Mouse (Mus musculus): ENCODE measurements around the gene 1700088E04Rik.

The 1700088E04Rik gene

DNA sequence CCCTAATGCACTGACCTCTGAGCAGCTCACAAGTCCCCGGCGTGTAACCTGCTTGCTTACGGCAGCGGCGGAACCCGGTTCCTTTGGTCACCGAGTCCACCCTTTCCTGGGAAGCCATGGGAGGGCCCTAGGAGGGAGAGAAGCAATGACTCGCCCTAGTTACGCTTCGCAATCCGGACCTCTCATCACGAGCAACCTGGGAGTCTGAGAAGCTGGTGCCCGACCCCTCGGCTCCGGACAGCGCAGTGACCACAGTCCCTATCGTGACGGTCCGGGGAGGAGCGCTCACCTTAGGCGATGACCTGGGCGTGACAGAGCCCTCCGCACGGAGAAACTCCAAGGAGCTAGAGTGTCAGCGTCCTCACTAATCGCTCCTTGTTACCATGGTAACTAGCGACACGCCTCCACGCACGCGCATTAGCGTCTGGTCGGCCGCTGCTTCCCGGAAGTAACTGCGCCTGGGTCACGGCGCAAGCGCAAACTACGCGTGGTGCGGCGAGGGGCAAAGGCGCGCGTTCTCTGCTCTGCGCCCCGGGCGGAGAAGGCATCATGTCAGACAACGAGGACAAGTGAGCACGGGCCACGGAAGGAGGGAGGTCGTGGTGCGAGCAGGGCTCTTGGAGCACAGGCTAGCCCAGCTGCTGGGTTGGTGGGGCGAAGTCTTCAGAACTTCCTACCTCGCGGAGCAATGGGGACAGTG lies at the start of gene 1700088E04Rik, which contains the start of gene Polr2f:
1700088E04Rik (minus strand) TSS at position 388 of the 700 bp plus-strand sequence.
Polr2f (plus strand) TSS at position 144 of the 700 bp plus-strand sequence.
- WGBS = under 1% methylated on average over 57 of the region's 57 CpGs

DNA sequence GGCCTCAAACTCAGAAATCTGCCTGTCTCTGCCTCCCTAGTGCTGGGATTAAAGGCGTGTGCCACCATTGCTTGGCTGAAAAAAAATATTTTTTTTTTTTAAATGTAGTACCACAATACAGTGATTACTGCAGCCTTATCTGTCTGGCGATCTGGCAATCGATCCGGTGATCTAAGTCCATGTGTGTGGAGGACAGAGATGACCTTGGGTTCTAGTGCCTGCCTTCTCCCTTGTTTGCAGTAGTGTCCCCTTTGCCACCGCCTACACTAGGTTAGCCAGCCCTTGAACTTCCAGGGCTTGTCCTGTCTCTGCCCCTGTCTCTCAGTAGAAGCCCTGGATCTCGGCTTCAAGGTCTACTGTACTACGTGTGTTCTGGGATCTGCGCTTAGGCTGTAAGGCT lies 46.8 kb upstream of the 1700088E04Rik start:
- WGBS = 94% methylated on average over 8 of the region's 8 CpGs

DNA sequence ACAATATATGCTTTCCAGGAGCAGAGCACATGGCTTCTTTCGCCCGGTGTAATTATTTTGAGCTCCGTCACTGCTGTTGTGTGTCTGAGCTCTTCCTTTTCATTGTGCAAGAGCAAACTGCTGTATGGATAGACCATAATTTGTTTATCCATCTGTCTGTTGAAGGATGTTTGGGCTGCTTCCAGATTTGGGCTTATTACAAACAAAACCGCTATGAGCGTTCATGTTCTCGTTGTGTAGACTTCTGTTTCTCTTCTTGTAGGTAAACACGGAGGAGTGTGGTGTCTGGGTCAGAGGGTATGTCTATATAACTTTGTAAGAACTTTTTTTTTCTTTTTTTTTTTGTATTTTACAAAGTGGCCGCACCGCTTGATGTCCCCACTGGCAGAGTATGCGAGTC lies 44.2 kb upstream of the 1700088E04Rik start:
- 66% methylated on average over 10 of the region's 10 CpGs for WGBS

DNA sequence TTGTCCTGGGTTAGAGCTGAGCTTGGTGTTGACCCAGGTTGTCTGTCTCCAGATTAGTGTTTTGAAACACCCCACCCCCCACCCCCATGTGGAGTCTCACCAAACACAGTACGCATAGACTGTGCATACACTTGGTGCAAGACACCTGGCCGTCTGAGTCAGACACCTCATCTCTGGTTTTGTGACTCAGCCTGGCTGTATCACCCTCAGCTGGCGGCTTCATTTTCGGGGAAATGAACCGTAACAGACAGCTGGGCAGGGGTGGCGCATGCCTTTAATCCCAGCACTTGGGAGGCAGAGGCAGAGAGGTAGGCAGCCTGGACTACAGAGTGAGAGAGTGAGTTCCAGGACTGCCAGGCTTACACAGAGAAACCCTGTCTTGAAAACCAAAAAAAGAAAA lies 35.9 kb upstream of the 1700088E04Rik start:
- 50% methylated on average over 6 of the region's 6 CpGs for WGBS

DNA sequence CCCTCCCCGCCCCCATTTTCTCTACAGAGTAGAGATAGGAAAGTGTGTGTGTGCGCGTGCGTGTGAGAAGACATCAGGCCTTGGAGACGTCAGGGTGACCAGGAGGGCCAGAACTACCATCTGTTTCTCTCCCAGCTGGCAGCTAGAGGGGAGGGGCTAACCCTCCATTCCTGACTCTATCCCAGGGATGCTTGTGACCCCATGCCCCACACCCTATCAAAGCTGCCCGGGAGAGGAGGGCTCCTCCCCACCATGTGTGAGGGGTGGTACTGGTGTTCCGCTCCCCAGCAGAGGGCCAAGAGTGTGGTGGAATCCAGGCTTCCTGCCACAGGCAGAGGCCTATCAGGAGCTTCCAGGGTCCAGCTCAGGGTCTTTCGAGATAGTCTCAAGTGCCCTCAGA lies 25.7 kb upstream of the 1700088E04Rik start:
- 70% methylated on average over 8 of the region's 8 CpGs for WGBS

DNA sequence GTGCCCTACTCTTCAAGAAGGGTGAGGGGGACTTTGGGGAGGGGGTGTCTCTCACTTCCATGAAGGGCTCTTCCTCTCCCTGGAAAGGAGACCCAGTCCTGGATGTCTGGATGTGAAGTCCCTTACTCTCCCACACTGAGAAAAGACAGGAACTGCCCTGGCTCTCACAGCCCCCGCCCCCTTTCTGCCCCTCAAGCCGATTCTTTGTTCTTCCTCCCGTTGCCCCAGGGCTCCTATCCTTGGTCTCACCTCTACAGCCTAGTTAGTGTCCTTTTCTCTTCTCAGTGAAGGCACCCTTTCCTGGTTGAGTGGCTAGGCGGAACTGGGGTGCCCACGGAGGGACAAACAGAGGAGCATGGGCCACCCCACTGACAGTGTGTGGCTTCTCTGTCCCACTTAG lies 24.1 kb upstream of the 1700088E04Rik start, which contains the start of gene Sox10:
Sox10 (minus strand) TSS at position 101 of the 400 bp plus-strand sequence.
- 65% methylated on average over 5 of the region's 5 CpGs for WGBS

DNA sequence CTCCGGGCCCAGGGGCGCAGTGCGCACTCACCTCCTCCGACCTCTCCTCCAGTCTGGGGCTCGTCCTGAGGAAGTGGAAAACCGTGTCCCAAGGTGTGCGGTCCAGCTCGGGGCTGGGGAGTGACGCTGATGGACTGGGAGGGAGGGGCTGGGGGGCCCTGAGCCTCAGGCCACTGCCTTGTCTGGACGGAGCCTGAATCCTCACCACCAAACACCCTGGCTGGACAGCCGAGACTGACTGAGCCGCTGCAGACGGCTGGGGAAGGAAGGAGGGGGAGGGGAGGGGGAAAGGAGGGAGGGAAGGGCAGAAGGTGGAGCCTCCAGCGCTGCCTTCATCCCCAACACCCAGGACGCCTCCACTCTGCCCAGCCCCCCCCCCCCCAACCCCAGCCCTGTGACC lies 23.2 kb upstream of the 1700088E04Rik start:
- WGBS = 18% methylated on average over 15 of the region's 15 CpGs

DNA sequence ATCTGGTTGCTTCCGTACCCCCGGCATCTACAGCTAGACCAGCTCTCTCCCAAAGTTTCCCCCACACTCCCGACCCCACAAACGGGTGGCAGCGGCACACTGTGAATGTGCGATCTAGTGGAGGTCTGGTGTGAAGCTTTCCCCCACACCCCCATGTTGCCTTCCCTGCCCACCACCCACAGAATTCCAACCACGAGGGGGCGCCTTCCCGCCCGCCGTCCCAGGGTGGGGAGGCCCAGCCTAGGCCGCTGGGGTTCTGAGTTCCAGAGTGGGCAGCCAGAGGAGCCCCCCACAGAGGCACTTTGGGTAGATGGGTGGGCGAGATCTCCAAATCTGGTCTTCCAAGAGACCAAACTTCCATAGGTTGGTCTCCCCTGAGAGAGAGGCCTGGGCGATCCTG lies 21.8 kb upstream of the 1700088E04Rik start:
- 40% methylated on average over 14 of the region's 14 CpGs for WGBS

DNA sequence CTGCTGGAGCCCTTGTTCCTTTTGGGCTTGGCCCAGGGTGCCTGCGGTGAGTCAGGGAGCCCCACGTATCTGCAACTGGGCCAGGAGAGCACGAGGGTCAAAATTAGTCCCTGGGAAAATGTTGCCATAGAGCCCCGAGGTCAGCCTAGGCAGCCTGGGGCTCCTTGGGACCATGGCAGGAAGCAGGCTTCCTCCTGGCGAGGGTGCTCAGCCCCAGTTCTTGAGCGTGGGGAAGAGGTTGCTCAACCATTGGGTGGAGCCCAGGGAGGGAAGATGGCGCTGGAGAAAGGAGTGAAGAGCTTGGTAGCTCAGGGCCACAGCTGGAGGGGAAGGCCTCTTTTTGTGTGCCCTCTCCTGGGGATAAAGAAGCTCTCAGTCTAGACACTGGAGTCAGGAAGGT lies 21.2 kb upstream of the 1700088E04Rik start:
- 59% methylated on average over 7 of the region's 7 CpGs for WGBS

DNA sequence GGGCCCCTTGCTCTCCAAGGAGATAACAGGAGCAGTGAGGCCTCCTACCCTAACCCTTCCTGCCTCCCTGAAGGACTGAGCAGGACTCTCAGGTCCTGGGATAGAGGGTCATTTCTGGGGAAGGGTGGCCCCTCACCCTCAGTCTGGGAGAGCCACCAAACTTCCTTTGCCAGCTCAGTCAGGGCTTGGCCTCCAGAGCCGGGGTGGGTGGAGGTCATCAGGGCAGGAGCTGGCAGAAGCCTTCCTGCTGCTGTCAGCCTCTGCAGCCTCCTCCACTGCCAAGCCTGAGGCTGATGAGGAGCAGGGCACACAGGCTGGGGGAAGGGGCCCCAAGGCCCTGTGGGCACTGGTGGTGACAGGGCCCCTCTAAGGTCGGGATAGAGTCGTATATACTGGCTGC lies 14.5 kb upstream of the 1700088E04Rik start:
- 27% methylated on average over 3 of the region's 3 CpGs for WGBS

DNA sequence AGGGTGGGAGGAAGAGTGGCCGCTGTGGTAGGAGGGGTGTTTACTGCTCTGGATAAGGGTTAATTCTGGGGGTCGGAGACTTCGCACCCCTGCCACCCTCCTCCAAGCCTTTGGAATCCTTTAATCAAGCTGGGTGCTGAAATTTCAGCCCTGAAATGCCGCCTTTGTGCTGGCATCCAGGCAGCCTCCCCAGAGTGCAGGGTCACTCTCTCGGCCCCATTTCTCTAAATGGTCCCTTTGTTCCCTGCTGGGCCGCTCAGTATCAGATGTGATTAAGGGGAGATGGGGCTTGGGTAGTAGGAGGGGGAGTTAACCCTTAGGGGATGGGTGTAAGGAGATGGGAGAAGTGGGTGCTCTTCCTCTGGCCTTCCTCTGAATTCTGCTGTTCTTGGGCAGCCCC lies 11.7 kb upstream of the 1700088E04Rik start:
- 71% methylated on average over 6 of the region's 6 CpGs for WGBS

DNA sequence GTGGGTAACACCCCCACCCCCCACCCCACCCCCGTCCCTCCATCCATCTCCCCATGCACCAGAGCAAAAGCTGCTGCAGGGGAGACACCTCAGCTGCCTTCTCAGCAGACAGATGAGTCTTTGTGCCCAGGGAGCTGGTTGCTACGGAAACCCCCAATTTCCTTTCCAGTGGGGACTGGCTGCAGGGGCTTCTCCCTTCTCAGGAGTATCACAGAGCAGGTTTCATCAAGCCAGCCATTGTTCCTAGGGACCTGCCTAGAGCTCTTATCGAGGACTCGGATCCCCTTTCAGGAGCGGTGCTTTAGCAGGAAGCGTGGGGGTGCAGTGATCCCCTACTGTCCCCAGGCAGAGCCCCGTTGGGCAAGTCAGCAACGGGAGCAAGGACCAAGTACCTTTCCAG lies 10.8 kb upstream of the 1700088E04Rik start:
- 43% methylated on average over 8 of the region's 8 CpGs for WGBS

DNA sequence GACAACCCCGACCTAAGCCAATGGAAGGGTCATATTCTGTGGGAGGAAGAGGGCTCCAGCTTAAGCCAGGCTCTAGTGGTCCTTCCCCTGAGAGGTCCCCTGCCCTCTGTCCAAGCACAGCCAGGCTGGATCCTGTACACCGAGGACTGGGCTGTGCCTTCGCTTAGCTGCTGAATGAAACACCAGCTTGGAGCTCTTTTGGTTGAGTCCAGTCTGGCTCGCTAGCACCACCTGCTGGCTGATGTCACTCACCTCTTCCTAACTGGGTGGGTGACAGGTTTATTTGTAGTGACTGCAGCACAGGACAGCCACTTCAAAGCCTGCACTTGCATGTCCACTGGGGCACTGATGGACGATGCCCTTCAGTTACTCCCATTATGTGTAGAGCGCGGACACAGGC lies 7.5 kb upstream of the 1700088E04Rik start:
- WGBS = 51% methylated on average over 7 of the region's 7 CpGs

DNA sequence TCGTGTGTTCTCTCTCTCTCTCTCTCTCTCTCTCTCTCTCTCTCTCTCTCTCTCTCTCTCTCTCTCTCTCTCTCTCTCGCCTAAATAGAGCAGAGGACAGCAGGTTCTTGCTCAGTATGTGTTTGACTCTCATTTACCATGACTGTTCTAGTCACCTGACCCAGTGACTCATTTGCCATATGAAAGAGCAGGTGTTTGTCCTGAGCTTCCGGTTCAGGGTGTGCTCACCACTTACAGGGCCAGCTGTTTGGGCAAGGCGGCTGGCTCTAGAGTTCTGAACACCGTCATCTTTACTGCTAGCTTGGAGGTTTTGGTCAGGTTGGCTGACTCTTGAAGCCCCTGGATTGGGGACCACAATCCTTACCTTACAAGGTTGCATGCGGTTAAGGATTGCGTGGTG lies 4.5 kb upstream of the 1700088E04Rik start:
- 88% methylated on average over 7 of the region's 7 CpGs for WGBS

DNA sequence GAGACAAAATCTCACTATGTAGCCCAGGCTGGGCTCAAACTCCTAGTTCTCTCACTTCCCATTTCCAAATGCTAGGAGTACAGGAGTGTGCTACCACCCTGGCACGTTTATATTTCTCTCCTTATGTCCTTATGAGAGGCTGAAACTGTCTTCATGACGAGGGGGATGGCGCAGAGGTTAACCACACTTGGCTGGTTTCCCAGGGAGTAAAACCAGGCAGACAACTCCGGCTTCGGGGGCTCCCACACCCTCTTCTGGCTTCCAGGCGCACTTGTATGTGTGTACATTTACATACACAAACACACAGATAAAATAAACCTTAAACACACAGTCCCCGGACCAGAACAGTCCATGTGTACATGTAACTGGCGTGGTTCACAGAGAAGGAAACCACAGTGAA lies 3.0 kb upstream of the 1700088E04Rik start:
- WGBS = 72% methylated on average over 8 of the region's 8 CpGs

DNA sequence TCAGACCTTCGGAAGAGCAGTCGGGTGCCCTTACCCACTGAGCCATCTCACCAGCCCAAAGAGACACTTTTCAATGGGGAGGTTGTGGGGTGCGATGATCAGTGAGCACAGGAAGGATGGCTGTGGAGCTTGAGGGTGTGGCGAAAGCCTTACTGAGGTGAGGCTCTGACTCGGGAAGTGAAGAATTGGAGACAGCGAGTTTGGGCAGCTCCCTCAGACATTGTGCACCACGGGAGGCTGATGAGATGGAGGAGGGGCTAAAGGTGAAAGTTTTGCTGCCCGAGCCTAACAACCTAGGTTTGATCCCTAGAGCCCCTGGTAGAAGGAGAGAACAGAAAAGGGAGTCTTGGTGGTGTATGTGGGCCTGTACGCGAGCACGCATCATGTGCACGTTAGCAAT lies 2.3 kb upstream of the 1700088E04Rik start:
- WGBS = 85% methylated on average over 12 of the region's 12 CpGs

DNA sequence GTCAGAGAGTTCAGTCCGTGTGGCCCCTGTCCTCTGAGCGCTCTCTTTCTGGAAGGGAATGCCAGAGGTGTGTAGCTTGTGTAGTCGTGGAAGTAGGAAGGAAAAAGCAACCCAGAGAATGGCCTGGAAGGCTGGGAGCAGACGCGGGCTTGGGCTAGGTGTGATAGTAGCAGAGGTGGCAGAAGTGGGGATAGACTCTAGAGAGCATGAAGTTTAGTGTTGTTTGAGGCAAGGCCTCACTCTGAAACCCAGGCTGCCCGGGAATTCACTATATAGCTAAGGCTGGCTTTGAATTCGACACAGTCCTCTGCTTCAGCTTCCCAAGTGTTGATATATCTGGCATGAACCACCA lies 489 bp upstream of the 1700088E04Rik start:
- 2% methylated on average over 7 of the region's 7 CpGs for WGBS

DNA sequence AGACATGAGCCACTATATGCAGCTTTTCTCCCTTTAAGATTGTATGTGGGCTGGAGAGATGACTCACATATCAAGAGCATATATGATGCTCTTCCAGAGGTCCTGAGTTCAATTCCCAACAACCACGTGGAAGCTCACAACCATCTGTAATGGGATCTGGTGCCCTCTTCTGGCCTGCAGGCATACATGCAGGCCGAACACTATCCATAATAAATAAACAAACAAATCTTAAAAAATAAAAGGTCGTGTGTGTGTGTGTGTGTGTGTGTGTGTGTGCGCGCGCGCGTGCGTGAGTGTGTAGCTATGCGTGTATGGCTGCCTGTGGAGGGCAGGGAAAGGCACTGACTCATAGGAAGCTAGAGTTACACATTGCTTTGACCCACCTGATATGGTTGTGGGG lies 1.4 kb downstream of the 1700088E04Rik start:
- 59% methylated on average over 10 of the region's 10 CpGs for WGBS

DNA sequence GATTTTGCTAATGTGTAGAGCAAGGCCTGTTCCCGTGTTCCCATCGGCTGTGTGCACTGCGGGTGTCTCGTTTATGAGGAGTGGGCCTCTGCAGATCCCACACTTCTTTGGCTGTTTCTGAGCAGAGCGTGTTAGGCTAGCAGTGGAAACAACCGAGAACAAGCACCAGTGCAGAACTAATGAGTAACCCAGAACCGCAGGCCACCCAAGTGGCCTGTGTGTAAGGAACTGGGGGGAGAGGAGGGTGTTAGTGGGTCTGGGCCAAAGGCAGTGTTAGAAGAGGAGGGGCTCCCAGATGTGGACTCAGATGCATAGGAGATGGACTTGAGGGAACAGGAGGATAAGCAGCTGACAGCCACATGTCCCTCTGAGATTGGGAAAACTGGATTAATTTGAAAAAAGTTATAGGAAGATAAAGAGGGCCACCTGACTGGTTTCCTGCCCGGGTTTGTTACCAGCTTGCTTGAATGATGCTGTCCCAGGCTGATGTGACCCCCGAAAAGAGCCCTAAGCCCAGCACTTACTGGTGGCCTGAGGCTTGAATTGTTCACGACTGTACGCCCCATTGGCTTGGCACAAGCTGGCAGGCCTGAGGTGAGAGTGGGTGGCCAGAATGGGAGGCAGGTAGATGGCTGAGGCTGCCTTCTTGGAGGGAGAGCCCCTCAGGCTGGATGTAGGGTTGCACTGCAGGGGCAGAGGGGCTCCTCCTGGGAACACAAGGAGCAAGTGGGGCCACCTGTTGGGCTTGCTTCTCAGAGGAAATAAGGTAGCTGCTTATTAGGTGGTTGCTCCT lies 5.1 kb downstream of the 1700088E04Rik start:
- 57% methylated on average over 11 of the region's 11 CpGs for WGBS

DNA sequence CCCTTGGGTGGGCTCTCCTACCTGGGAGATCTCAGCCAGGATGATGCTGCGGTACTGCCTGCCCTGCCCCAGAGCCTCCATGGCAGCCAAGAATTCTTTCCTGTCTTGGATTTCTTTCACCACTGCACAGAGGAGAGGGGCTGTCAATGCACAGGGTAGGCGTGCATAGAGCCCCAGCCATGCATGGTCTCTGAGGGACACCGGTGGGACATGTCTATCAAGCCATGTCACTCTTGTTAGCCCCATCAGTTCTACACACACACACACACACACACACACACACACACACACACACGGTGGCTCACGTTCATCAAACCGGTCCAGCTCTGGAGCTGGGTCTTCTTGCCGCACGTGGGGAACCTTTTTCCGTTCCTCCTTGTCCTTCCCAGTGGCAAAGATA lies 5.7 kb downstream of the 1700088E04Rik start:
- 75% methylated on average over 9 of the region's 9 CpGs for WGBS

DNA sequence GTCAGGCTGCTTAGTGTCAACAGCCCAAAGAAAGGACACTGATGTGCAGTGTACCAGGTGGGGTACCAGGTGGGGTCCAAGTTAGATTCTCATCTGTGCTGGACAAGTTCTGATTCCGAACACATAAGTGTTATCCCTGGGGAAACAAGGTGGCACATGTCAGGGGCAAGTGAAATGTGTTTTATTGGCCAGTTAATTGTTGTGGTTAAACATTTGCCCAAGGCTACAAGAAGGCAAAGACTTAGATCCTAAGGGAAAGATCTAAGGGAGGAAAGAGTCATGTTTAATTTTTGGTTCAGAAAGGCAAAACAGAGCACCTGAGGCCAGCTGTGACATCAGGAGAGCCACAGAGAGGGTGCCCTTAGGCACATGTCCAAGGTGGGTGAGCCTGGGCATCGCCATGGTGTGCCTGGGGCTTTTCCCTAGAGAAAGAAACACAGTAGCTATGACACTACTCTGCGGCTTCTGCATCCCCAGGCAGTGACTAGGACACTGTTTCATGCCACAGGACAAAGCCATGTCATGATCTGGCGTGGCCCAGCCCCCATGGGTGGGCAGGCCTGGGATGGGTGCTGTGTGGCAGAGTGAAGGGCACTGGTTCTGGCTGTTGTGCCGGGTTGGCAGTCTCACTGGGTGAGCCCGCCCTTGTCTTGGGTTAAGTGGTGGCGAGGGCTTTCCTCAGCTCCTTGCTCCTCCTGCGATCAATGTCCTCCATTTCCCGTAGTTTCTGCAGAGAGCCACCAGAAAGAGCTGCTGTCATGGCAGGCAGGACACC lies 6.4 kb downstream of the 1700088E04Rik start:
- WGBS = 88% methylated on average over 9 of the region's 9 CpGs

DNA sequence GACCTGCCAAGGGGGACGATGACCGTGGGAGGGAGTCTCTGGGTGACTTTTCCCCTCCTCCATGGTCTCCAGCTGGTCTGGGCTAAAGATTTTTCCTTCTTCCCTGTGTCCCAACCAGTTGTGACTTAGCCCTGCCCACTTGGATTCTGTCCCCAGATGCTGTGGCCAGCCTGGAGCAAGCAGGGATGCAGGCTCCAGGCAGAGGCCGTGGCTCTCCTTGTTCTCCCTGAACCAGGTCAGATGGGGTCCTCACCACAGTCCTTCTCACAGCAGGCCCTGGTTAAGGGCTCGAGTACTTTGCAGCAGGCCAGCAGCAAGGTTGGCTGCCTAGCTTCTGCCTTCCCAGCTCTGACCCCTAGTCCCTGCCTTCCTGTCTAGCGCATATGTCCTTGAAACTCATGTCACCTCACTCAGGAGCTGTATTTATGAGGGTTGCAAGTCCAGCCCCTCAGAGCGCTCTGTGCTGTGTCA lies 7.8 kb downstream of the 1700088E04Rik start:
- 82% methylated on average over 6 of the region's 6 CpGs for WGBS

Measured in cerebral cortex, adult 2 months (tissue).